Mouse (Mus musculus) MEL (cell line): ENCODE data around the gene Snd1. TPM values are rescaled to one million over a fixed set of nuclear protein-coding genes. Genes with fewer than 3 reads are reported as not detected.
A peak's percentile ranks its signal among the peaks of the same experiment; 100 is the strongest.

Experiments used
- DNase-seq: peaks from one replicate; pipeline ENCODE4 v3.0.0; 2011; ENCODE audit warnings: low read depth, low spot score
- H3K27ac ChIP-seq: 2 replicates; pipeline ENCODE4 v1.5.1; 2012; ENCODE audit warnings: low read depth, mild to moderate bottlenecking, control low read depth, low read length, moderate library complexity; ENCODE audit not compliant: control insufficient read depth
- H3K27me3 ChIP-seq, 2 experiments: fragments of 150-350 bp in 1 of 2; sonication (generic) in 1 of 2; 2 replicates each; pipeline ENCODE4 v1.6.1; 2012; ENCODE audit warnings: low read length in 2 of 2, mild to moderate bottlenecking in 2 of 2, improper control_type of control experiment in 1 of 2, moderate library complexity in 1 of 2; ENCODE audit not compliant: insufficient read depth in 2 of 2, control insufficient read depth in 1 of 2
- H3K36me3 ChIP-seq, 2 experiments: 2 replicates each; pipeline ENCODE4 v1.6.1; 2012 to 2014; ENCODE audit warnings: low read length in 2 of 2, improper control_type of control experiment in 1 of 2, inconsistent platforms in 1 of 2, mild to moderate bottlenecking in 1 of 2; ENCODE audit not compliant: insufficient read depth in 2 of 2, control insufficient read depth in 1 of 2
- H3K4me1 ChIP-seq, 2 experiments: fragments of 150-350 bp in 1 of 2; sonication (generic) in 1 of 2; 2 replicates each; pipeline ENCODE4 v1.6.1; 2012; ENCODE audit warnings: low read length in 2 of 2, improper control_type of control experiment in 1 of 2, mild to moderate bottlenecking in 1 of 2; ENCODE audit not compliant: insufficient read depth in 2 of 2, control insufficient read depth in 1 of 2
- H3K4me3 ChIP-seq, 2 experiments: fragments of 150-350 bp in 1 of 2; sonication (generic) in 1 of 2; 2 replicates each; pipeline ENCODE4 v1.5.1; 2012; ENCODE audit warnings: low read depth in 2 of 2, low read length in 2 of 2, mild to moderate bottlenecking in 2 of 2, moderate library complexity in 2 of 2, control low read depth in 1 of 2, improper control_type of control experiment in 1 of 2; ENCODE audit not compliant: control insufficient read depth in 1 of 2, insufficient read depth in 1 of 2
- H3K79me2 ChIP-seq: 2 replicates; pipeline ENCODE4 v1.6.1; 2012; ENCODE audit warnings: mild to moderate bottlenecking, low read length, moderate library complexity; ENCODE audit not compliant: control insufficient read depth, poor library complexity, insufficient read depth
- H3K9ac ChIP-seq: 2 replicates; pipeline ENCODE4 v1.6.1; 2012; ENCODE audit warnings: low read depth, mild to moderate bottlenecking, control low read depth, low read length, moderate library complexity; ENCODE audit not compliant: control insufficient read depth, poor library complexity, severe bottlenecking
- H3K9me3 ChIP-seq: fragments of 150-350 bp; sonication (generic); replicated peaks from 2 replicates; pipeline ENCODE4 v1.6.1; 2012; ENCODE audit warnings: mild to moderate bottlenecking, low read length, improper control_type of control experiment, moderate library complexity; ENCODE audit not compliant: insufficient read depth
- BHLHE40 ChIP-seq: IDR thresholded peaks from 2 replicates; pipeline ENCODE4 v1.6.1; 2012; ENCODE audit warnings: low read depth, mild to moderate bottlenecking, inconsistent platforms, low read length, improper control_type of control experiment, borderline replicate concordance
- CTCF ChIP-seq, 3 experiments: IDR thresholded peaks in 2 of 3; conservative IDR thresholded peaks in 1 of 3; 2 replicates each; pipeline ENCODE4 v1.5.1; 2011 to 2012; ENCODE audit warnings: low read length in 3 of 3, low read depth in 2 of 3, mild to moderate bottlenecking in 2 of 3, improper control_type of control experiment in 1 of 3, inconsistent platforms in 1 of 3, mixed read lengths in 1 of 3, moderate library complexity in 1 of 3; ENCODE audit not compliant: control insufficient read depth in 1 of 3, insufficient read depth in 1 of 3, poor library complexity in 1 of 3, severe bottlenecking in 1 of 3
- E2F4 ChIP-seq: IDR thresholded peaks from 2 replicates; pipeline ENCODE4 v1.6.1; 2011; ENCODE audit warnings: low read depth, low read length, improper control_type of control experiment, borderline replicate concordance
- ELF1 ChIP-seq: IDR thresholded peaks from 2 replicates; pipeline ENCODE4 v1.6.1; 2014; ENCODE audit warnings: low read depth, mild to moderate bottlenecking, inconsistent platforms, low read length, improper control_type of control experiment, moderate library complexity
- JUND ChIP-seq: IDR thresholded peaks from 2 replicates; pipeline ENCODE4 v1.6.1; 2011; ENCODE audit warnings: low read depth, mild to moderate bottlenecking, improper control_type of control experiment, low read length
- MAZ ChIP-seq: IDR thresholded peaks from 2 replicates; pipeline ENCODE4 v1.6.1; 2012; ENCODE audit warnings: low read depth, mild to moderate bottlenecking, inconsistent platforms, low read length, improper control_type of control experiment
- MXI1 ChIP-seq: IDR thresholded peaks from 2 replicates; pipeline ENCODE4 v1.6.1; 2011; ENCODE audit warnings: mild to moderate bottlenecking, low read depth, low read length, improper control_type of control experiment
- MYB ChIP-seq: IDR thresholded peaks from 2 replicates; pipeline ENCODE4 v1.6.1; 2011; ENCODE audit warnings: mild to moderate bottlenecking, low read depth, low read length, improper control_type of control experiment
- MYC ChIP-seq: IDR thresholded peaks from 2 replicates; pipeline ENCODE4 v1.6.1; 2011; ENCODE audit warnings: low read depth, mild to moderate bottlenecking, low read length, improper control_type of control experiment, moderate library complexity
- NELFE ChIP-seq: IDR thresholded peaks from 2 replicates; pipeline ENCODE4 v1.6.1; 2011; ENCODE audit warnings: low read depth, low read length, improper control_type of control experiment
- NRF1 ChIP-seq: IDR thresholded peaks from 2 replicates; pipeline ENCODE4 v1.6.1; 2014; ENCODE audit warnings: low read depth, mild to moderate bottlenecking, inconsistent platforms, low read length, improper control_type of control experiment, moderate library complexity; ENCODE audit not compliant: poor library complexity, insufficient read depth, severe bottlenecking
- POLR2AphosphoS2 ChIP-seq: IDR thresholded peaks from 2 replicates; pipeline ENCODE4 v1.6.1; 2011; ENCODE audit warnings: low read length, improper control_type of control experiment
- SMC3 ChIP-seq: IDR thresholded peaks from 2 replicates; pipeline ENCODE4 v1.6.1; 2011; ENCODE audit warnings: low read depth, low read length, improper control_type of control experiment
- USF2 ChIP-seq, 2 experiments: IDR thresholded peaks; 2 replicates each; pipeline ENCODE4 v1.6.1; 2011 to 2012; ENCODE audit warnings: improper control_type of control experiment in 2 of 2, low read length in 2 of 2, borderline replicate concordance in 1 of 2, inconsistent platforms in 1 of 2, low read depth in 1 of 2, mild to moderate bottlenecking in 1 of 2; ENCODE audit not compliant: insufficient read depth in 1 of 2
- ZC3H11A ChIP-seq: IDR thresholded peaks from 2 replicates; pipeline ENCODE4 v1.6.1; 2012; ENCODE audit warnings: low read depth, mild to moderate bottlenecking, inconsistent platforms, low read length, improper control_type of control experiment
- polyA plus RNA-seq, 2 experiments: library from polyadenylated mRNA; stranded (reverse) in 1 of 2; unstranded in 1 of 2; fragments of >175 nt in 1 of 2; fragments of >200 nt in 1 of 2; gene quantifications; 2 replicates each; pipeline versions ENCODE4 v1.2.1 to v1.2.4; 2012; ENCODE audit warnings: low replicate concordance in 2 of 2, low read depth in 1 of 2; ENCODE audit not compliant: insufficient read length in 2 of 2, insufficient read depth in 1 of 2, missing spikeins in 1 of 2
- total RNA-seq: library from RNA; depleted of rRNA; stranded (reverse); fragments of 300-350 nt; gene quantifications from 2 replicates; pipeline ENCODE4 v1.2.3, GENCODE M21; 2012

Gene Snd1
- total and polyA plus RNA-seq, 3 experiments: 192 to 280 TPM; not detected in 1

DNA sequence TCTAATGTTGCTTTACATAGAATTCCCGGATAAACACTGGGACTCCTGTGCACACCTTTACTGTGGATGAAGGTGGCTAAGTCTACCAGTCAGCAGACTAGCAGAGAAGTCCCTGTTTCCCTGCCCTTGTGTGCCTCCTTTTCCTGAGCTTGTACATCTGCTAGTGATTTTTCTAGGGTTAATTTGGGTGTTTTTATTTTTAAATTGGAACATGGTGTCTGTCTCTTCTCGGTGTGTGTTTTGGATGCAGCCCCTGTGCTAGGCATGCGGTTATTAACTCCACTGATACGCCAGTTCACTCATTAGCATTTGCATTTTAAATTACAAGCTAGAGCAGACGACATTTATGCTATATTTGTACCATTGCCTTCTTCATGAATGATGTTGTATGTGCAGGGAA, 278.7 kb downstream of the Snd1 start:
- no peak for DNase-seq
- Histone ChIP-seq H3K9ac (no peak overlapping the region), H3K9me3 (no peaks in the 10 kb centered on the region), H3K79me2 (0 out of 2 replicates have a peak, but pooled peaks cover 1% of the 10 kb centered on the region), H3K27ac (no peak overlapping the region), H3K36me3 (peaks cover 0 to 32% of the 10 kb centered on the region in 2 experiments; a peak in 2 of 4 replicates), H3K4me3 (no peak overlapping the region), H3K27me3 (no peaks in the 10 kb centered on the region), H3K4me1 (peaks cover 0 to 2% of the 10 kb centered on the region in 2 experiments; a peak in 1 of 4 replicates)
- no peak for TF ChIP-seq BHLHE40
- TF ChIP-seq MYB: no peak
- TF ChIP-seq SMC3: no peak
- no peak for TF ChIP-seq NELFE
- TF ChIP-seq ZC3H11A: no peak
- TF ChIP-seq NRF1: no peak
- TF ChIP-seq MAZ: no peak
- no peak for TF ChIP-seq E2F4
- no peak for TF ChIP-seq MXI1
- no peak for TF ChIP-seq ELF1
- no peak for TF ChIP-seq JUND
- no peak for TF ChIP-seq CTCF (IDR thresholded peaks at IDR 0.05 in 2 of 3, conservative IDR thresholded peaks at IDR 0.05 in 1 of 3; ENCODE audit: control insufficient read depth in 1 of 3, insufficient read depth in 1 of 3, low read depth in 2 of 3, low read length in 3 of 3, poor library complexity in 1 of 3, severe bottlenecking in 1 of 3)
- TF ChIP-seq USF2 (IDR thresholded peaks at IDR 0.05; ENCODE audit: borderline replicate concordance in 1 of 2, insufficient read depth in 1 of 2, low read depth in 1 of 2, low read length in 2 of 2): no peak
- TF ChIP-seq MYC: no peak
- TF ChIP-seq POLR2AphosphoS2: no peak

DNA sequence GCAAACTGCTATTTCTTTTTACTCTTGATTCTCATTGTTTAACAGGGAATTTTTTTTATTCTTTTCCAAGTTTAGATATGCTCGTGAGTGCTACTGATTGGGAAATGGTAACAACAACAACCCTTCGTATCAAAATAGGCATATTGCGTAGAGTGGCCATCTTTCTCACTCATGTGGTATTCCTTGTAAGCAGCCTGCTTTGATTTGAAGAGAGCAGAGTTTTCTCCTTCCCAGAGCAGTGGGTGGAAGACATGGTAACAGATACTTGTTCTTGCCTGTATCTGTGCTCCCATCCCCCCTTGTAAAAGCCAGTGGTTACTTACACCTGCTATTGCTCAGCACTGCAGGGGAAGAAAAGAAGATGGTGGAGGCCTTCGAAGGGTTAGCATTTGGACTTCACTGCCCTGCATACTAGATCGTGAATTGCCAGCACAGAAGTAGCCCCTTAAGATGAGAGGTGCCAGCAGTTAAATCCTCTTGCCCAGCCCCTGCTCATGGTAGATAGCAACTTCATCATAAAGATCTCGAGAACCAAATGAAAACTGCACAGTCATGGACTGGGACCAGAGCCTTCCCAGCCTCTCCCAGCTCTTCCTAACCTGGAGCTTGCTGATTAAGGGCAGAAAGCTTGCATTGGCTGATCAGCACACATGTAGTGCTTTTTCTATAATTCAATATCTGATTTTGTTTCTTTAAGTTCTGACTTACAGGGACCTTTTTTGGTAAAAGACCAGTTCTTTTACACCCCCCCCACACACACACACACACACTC, 279.4 kb downstream of the Snd1 start:
- peaks cover 0 to 2% of the 10 kb centered on the region in 2 experiments; a peak in 1 of 4 replicates for H3K4me1 ChIP-seq
- peak; percentile 16 for DNase-seq
- H3K36me3 ChIP-seq: peaks cover 0 to 34% of the 10 kb centered on the region in 2 experiments; a peak in 2 of 4 replicates
- no peaks in the 10 kb centered on the region for H3K9me3 ChIP-seq
- TF ChIP-seq E2F4: no peak
- 0 out of 2 replicates have a peak, but pooled peaks cover 1% of the 10 kb centered on the region for H3K79me2 ChIP-seq
- H3K4me3 ChIP-seq: no peak overlapping the region
- H3K27ac ChIP-seq: no peak overlapping the region
- no peaks in the 10 kb centered on the region for H3K27me3 ChIP-seq
- no peak overlapping the region for H3K9ac ChIP-seq
